Comparison of ENCODE assay signal across 9 mouse cellular contexts in genomic region chr9:98955716-98956224, GRCm38 (mm10). TPM values are rescaled to one million over a fixed set of nuclear protein-coding genes. Genes with fewer than 3 reads are reported as not detected.
DNase-seq lines count a peak whose midpoint lies in the region; ATAC-seq lines count a peak whose summit lies in the region.
"Had no signal": no experiment of that assay in that cellular context is flagged by ENCODE, and none has a peak within 500 bp of the region (broad histone marks: within the 10 kb centered on the region; RNA-seq: fewer than 3 reads in every experiment).

No protein-coding gene starts in this region.

- no peaks in the 10 kb centered on the region for H3K36me3 ChIP-seq in forebrain, embryonic 10.5 days (replicated peaks)

- under 1% methylated on average over 60 of the region's 60 CpGs for WGBS in forebrain, embryonic 10.5 days

- peak; percentile 67 for DNase-seq in ovary, postnatal 36 days (ENCODE audit: low spot score)
- no peak for DNase-seq in ovary, postnatal 10 days (ENCODE audit: low spot score)
- no peak for DNase-seq in forebrain, embryonic 10.5 days (ENCODE audit: extremely low spot score, low spot score)
- DNase-seq in kidney, adult 18-20 months, result peak; percentile 61
- peak; percentile 33 for DNase-seq in yolk sac, embryonic 10.5 days (ENCODE audit: low spot score)
- DNase-seq in cerebellum, adult 8-10 months, result no peak
- no peak for DNase-seq in gastrocnemius, adult 18-20 months (ENCODE audit: low spot score)

- no peaks in the 10 kb centered on the region for H3K9me3 ChIP-seq in forebrain, embryonic 10.5 days

- peak overlapping the region; percentile 72 for H3K27ac ChIP-seq in forebrain, embryonic 10.5 days

- 0 out of 2 replicates have a peak, but pooled peaks have one; percentile 28 for ATAC-seq in megakaryocyte progenitor cell, adult 5-6 weeks (replicated peaks; ENCODE audit: poor library complexity)

- H3K4me1 ChIP-seq in forebrain, embryonic 10.5 days, result peaks cover 44% of the 10 kb centered on the region

- peaks cover 100% of the 10 kb centered on the region for H3K27me3 ChIP-seq in forebrain, embryonic 10.5 days (ENCODE audit: poor library complexity, severe bottlenecking)

- H3K4me3 ChIP-seq in forebrain, embryonic 10.5 days, result peak overlapping the region; percentile 62

RNA-seq across cellular contexts. Expression of gene Foxl2, which starts 0.7 kb away (rescaled TPM):
- 0.98 and 1.1 TPM in 2 replicates for polyA plus RNA-seq in forebrain, embryonic 10.5 days (2016; fragmentation: Nextera tagmentation; extraction: Ambion mirVana)
- not detected in 2 replicates for total RNA-seq in megakaryocyte progenitor cell, adult 5-6 weeks (2015)
- total RNA-seq in megakaryocyte progenitor cell, adult 5-6 weeks (2017), result not detected in 2 replicates
- under 1 TPM in 1 of 2 experiments, not detected in 1; 0.09 TPM for total RNA-seq in gastrocnemius, adult 18-20 months (2021)
- total RNA-seq: neutrophil, adult 5-6 weeks had no signal

RNA-seq across cellular contexts. Expression of gene Faim, which starts 30.4 kb away (rescaled TPM):
- polyA plus RNA-seq in forebrain, embryonic 10.5 days (2016; fragmentation: Nextera tagmentation; extraction: Ambion mirVana), result 69.0 and 71.3 TPM in 2 replicates
- 45.6 and 51.6 TPM in 2 replicates for total RNA-seq in megakaryocyte progenitor cell, adult 5-6 weeks (2015)
- 115 and 117 TPM in 2 replicates for total RNA-seq in megakaryocyte progenitor cell, adult 5-6 weeks (2017)
- total RNA-seq in gastrocnemius, adult 18-20 months (2021), result 1 to 10 TPM; 1.3 to 2.0 TPM

RNA-seq across cellular contexts. Expression of gene 7420426K07Rik, which starts 52.9 kb away (rescaled TPM):
- not detected in 2 replicates for polyA plus RNA-seq in forebrain, embryonic 10.5 days (2016; fragmentation: Nextera tagmentation; extraction: Ambion mirVana)
- total RNA-seq in megakaryocyte progenitor cell, adult 5-6 weeks (2015), result not detected in 2 replicates
- total RNA-seq in megakaryocyte progenitor cell, adult 5-6 weeks (2017), result not detected in 2 replicates
- not detected for total RNA-seq in gastrocnemius, adult 18-20 months (2021)
- total RNA-seq: neutrophil, adult 5-6 weeks had no signal

Comparison
In these comparisons a context has a peak if more than half of its experiments do, and no peak if none do; other contexts are left out.
1. DNase-seq: peak in ovary, postnatal 36 days (single experiment), kidney, adult 18-20 months (single experiment) and yolk sac, embryonic 10.5 days (single experiment); none in ovary, postnatal 10 days (single experiment), forebrain, embryonic 10.5 days (single experiment), cerebellum, adult 8-10 months (single experiment) and gastrocnemius, adult 18-20 months (single experiment).
2. RNA of gene Faim, which starts 30.4 kb away (total RNA-seq): 45.6 to 117 TPM in megakaryocyte progenitor cell, adult 5-6 weeks; 1.3 to 2.0 TPM in gastrocnemius, adult 18-20 months; every median in the first group is over 10 times any median in the second.